Mouse (Mus musculus): Measurements from ENCODE around the gene Tex22. TPM values are rescaled to one million over a fixed set of nuclear protein-coding genes. Genes with fewer than 3 reads are reported as not detected.

Gene Tex22
- polyA plus RNA-seq, 1 experiment = not detected

DNA sequence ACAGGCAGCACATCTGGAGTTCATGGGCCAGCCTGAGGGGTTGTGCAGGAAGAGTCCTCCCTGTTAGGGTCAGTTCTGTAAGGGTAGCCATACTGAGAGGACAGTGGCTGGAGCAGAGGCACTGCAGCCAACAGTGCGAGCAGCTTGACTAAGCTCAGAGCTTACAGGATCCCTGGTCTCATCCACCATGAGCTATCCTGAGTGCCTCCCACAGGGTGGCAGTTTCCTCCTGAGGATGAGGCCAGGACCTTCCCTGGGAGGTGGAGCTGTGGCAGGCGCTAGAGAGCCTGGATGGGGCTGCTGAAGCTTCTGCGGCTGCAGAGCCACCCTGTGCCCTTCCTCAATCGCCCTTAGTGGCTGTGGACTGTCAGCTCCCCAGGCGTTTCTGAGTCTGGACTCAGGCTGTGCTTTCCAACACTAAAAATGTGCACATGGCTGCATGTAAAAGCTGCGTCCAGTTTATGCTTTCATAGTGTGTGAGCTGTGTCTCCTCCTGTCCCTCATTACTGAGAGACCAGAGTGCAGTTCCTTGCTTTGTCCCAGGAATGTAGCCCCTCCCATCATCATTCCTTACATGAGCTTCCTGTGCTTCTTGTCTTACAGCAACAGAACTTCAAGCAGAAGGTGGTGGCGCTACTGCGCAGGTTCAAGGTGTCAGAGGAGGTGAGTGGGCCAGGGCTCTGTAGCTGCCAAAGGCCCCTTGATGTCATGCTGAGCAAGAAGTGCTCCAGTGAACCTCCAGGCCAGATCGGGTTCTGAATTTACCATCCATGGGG is 22.5 kb upstream of the Tex22 start:
- Histone ChIP-seq H3K36me3 (replicated peaks; ENCODE audit: low read length) (peaks cover 78% of the 10 kb centered on the region), H3K4me1 (peaks cover 46% of the 10 kb centered on the region), H3K27me3 (replicated peaks) (peaks cover 15% of the 10 kb centered on the region), H3K4me3 (replicated peaks) (no peak overlapping the region), H3K9me3 (no peaks in the 10 kb centered on the region)
- TF ChIP-seq GATA1 (IDR thresholded peaks at IDR 0.05; ENCODE audit: borderline replicate concordance, low read length) (no peak), FLI1 (IDR thresholded peaks at IDR 0.05; ENCODE audit: low read length) (no peak)

DNA sequence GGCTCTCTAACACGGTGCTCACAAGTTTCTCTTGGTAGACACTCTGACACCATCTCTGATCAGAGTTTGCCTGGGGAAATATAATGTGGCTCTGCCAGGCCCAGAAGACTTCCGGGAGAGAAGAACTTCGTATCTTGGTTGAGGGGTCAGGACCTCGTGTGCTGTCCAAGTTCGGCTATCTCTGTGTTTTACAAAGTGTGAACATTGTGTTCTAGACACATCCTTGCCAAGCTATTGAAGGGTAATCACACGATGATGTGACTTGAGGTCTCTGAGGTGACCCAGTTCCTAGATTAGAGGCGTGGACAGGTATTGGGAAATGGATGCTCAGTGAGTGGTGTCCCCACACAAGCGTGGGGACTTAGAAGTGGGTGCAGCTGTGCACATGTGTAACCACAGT is 18.2 kb upstream of the Tex22 start:
- no peak overlapping the region for H3K4me3 ChIP-seq (replicated peaks)
- H3K36me3 ChIP-seq (replicated peaks; ENCODE audit: low read length) = peaks cover 83% of the 10 kb centered on the region
- peaks cover 16% of the 10 kb centered on the region for H3K4me1 ChIP-seq
- TF ChIP-seq GATA1 (IDR thresholded peaks at IDR 0.05; ENCODE audit: borderline replicate concordance, low read length) (no peak), FLI1 (IDR thresholded peaks at IDR 0.05; ENCODE audit: low read length) (no peak)
- H3K27me3 ChIP-seq (replicated peaks) = peaks cover 9% of the 10 kb centered on the region
- peaks cover 9% of the 10 kb centered on the region; the same call in 1 of the 2 replicates for H3K9me3 ChIP-seq

DNA sequence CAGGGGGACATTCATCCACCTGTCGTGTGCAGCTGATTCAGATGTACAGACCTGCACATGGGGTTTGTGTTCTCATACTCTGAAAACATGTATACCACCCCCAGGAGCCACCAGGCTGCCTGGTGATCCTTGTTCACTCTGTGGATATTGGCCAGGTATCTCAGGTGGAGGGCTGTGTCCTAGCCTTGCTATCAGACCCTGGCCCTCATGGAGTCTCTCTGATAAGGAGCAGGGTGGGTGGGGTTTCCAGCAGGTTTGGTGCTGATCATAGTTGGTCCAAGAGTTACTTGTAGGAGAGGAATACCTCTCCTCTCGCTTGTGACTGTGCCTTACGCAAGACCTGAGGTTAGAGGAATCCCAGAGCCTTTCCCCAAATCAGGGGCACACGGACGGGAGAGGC is 14.1 kb upstream of the Tex22 start:
- Histone ChIP-seq H3K36me3 (replicated peaks; ENCODE audit: low read length) (peaks cover 89% of the 10 kb centered on the region), H3K4me3 (replicated peaks) (no peak overlapping the region)

DNA sequence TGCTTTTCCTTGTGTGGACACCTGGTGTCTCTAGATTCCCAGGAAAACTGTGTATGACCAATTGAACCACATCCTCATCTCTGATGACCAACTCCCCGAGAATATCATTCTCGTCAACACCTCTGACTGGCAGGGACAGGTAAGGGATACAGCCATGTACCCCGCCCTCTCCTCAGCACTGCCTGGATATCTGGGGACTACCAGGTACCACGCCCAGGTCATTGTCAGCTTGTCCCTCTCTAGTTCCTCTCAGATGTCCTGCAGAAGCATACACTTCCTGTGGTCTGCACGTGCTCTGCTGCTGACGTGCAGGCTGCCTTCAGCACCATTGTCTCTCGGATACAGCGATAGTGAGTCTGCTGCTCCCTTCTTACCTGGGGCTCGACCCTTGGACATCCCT is 12.7 kb upstream of the Tex22 start:
- Histone ChIP-seq H3K9me3 (peaks cover 9% of the 10 kb centered on the region; the same call in 1 of the 2 replicates), H3K36me3 (replicated peaks; ENCODE audit: low read length) (peaks cover 95% of the 10 kb centered on the region), H3K4me1 (peaks cover 9% of the 10 kb centered on the region), H3K4me3 (replicated peaks) (no peak overlapping the region), H3K27me3 (replicated peaks) (peaks cover 10% of the 10 kb centered on the region)
- no peak for TF ChIP-seq FLI1 (IDR thresholded peaks at IDR 0.05; ENCODE audit: low read length)
- no peak for TF ChIP-seq GATA1 (IDR thresholded peaks at IDR 0.05; ENCODE audit: borderline replicate concordance, low read length)

More for the DNA sequence above, 14.1 kb upstream of the Tex22 start:
- TF ChIP-seq FLI1 (IDR thresholded peaks at IDR 0.05; ENCODE audit: low read length) (no peak), GATA1 (IDR thresholded peaks at IDR 0.05; ENCODE audit: borderline replicate concordance, low read length) (no peak)
- Histone ChIP-seq H3K27me3 (replicated peaks) (peaks cover 12% of the 10 kb centered on the region), H3K4me1 (peaks cover 5% of the 10 kb centered on the region; the same call in 1 of the 2 replicates), H3K9me3 (peaks cover 9% of the 10 kb centered on the region; the same call in 1 of the 2 replicates)

DNA sequence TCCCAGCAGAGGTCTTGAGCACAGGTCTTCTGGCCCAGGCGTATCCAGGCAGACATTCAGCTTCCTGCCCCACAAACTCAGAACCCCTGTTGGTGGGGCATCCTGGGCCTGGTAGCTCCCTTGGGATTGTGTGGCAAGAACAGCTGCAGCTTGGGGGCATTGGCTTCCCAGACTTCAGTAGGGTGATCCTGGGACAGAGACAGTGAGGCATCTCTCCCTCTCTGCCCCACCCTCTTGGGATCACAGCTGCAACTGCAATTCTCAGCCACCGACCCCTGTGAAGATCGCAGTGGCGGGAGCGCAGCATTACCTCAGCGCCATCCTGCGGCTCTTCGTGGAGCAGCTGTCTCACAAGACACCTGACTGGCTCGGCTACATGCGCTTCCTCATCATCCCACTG is 12.1 kb upstream of the Tex22 start:
- Histone ChIP-seq H3K27me3 (replicated peaks) (peaks cover 13% of the 10 kb centered on the region), H3K9me3 (peaks cover 9% of the 10 kb centered on the region; the same call in 1 of the 2 replicates), H3K4me1 (peaks cover 9% of the 10 kb centered on the region), H3K4me3 (replicated peaks) (no peak overlapping the region), H3K36me3 (replicated peaks; ENCODE audit: low read length) (peaks cover 94% of the 10 kb centered on the region)
- TF ChIP-seq GATA1 (IDR thresholded peaks at IDR 0.05; ENCODE audit: borderline replicate concordance, low read length) (no peak), FLI1 (IDR thresholded peaks at IDR 0.05; ENCODE audit: low read length) (no peak)

DNA sequence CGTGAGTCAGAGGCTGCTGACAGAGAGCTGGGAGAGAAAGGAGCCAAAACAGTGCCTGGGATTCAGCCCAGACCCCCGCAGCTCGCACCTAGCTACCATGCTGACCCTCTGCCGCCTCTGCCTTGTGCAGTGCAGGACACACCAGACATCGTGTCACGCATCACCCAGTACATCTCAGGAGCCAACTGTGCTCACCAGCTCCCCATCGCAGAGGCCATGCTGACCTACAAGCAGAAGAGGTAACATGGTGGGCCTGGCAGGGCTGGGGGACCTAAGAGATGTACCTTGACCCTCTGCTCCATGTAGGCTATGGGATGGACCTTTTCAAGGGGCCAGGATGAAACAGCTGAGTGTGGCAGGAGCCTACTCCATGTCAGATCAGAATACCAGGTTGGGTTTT is 10.6 kb upstream of the Tex22 start:
- Histone ChIP-seq H3K4me3 (replicated peaks) (no peak overlapping the region), H3K36me3 (replicated peaks; ENCODE audit: low read length) (peaks cover 93% of the 10 kb centered on the region), H3K9me3 (peaks cover 4% of the 10 kb centered on the region; the same call in 1 of the 2 replicates), H3K4me1 (peaks cover 8% of the 10 kb centered on the region), H3K27me3 (replicated peaks) (peaks cover 19% of the 10 kb centered on the region)
- TF ChIP-seq GATA1 (IDR thresholded peaks at IDR 0.05; ENCODE audit: borderline replicate concordance, low read length) = no peak
- no peak for TF ChIP-seq FLI1 (IDR thresholded peaks at IDR 0.05; ENCODE audit: low read length)

DNA sequence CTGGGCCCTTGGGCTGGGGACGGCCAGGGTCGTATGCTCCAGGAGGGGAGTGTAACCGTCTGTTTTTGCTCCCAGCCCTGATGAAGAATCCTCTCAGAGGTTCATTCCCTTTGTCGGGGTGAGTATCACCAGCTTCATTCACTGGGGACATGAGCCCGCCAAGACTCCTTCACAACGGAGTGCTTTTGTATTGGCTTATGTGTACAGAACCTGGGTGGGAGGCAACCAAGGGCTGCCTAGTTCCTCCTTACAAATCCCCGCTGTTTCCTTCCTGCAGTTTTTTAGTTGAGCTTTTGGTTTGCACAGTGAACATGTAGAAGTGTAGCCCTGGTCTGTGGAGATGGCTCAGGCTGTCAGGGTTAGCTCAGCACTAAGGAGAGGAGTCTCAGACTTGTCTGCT is 6.3 kb upstream of the Tex22 start:
- Histone ChIP-seq H3K9me3 (no peaks in the 10 kb centered on the region), H3K4me3 (replicated peaks) (no peak overlapping the region), H3K4me1 (peaks cover 4% of the 10 kb centered on the region; the same call in 1 of the 2 replicates), H3K36me3 (replicated peaks; ENCODE audit: low read length) (peaks cover 83% of the 10 kb centered on the region), H3K27me3 (replicated peaks) (peaks cover 21% of the 10 kb centered on the region)
- TF ChIP-seq GATA1 (IDR thresholded peaks at IDR 0.05; ENCODE audit: borderline replicate concordance, low read length) = no peak

DNA sequence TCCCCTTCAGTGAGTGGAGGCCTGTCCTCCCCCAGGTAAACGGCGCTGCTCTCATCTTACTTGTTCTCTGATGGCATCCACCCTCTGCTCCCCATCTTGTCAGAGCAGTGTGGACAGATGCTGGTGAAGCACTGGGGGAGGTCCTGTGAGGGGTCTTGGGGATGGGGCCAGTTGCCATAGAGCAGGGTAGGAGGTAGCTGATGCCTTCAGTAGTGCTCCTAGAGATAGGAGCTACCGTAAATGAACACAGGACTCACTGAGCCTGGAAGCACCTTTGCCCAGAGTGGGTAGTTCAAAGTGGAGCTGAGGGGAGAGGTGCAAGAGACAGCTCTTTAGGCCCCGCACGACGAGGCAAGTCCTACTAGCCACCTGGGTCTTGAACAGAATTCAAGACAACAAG is 4.9 kb upstream of the Tex22 start:
- peaks cover 21% of the 10 kb centered on the region for H3K27me3 ChIP-seq (replicated peaks)
- H3K4me1 ChIP-seq = peaks cover 16% of the 10 kb centered on the region
- peaks cover 69% of the 10 kb centered on the region for H3K36me3 ChIP-seq (replicated peaks; ENCODE audit: low read length)
- TF ChIP-seq FLI1 (IDR thresholded peaks at IDR 0.05; ENCODE audit: low read length) = no peak
- no peak for TF ChIP-seq GATA1 (IDR thresholded peaks at IDR 0.05; ENCODE audit: borderline replicate concordance, low read length)
- no peaks in the 10 kb centered on the region for H3K9me3 ChIP-seq
- no peak overlapping the region for H3K4me3 ChIP-seq (replicated peaks)

DNA sequence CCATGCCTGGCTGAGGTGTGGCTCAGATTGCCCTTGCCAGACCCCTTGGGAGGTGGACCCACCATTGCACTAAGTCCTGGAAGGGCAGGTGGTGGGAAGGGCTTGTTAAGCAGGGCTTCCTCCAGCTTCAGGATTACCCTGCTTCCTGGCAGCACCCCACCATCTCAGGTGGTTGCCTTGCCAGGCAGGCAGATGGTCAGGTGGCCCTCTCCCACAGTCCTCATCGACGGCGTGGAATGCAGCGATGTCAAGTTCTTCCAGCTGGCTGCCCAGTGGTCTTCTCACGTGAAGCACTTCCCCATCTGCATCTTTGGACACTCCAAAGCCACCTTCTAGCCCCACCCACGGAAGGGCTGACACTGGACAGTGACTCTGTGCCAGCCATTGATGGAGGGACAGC is 3.0 kb upstream of the Tex22 start:
- H3K4me3 ChIP-seq (replicated peaks) = no peak overlapping the region
- H3K36me3 ChIP-seq (replicated peaks; ENCODE audit: low read length) = peaks cover 54% of the 10 kb centered on the region
- no peak for TF ChIP-seq FLI1 (IDR thresholded peaks at IDR 0.05; ENCODE audit: low read length)
- no peak for TF ChIP-seq GATA1 (IDR thresholded peaks at IDR 0.05; ENCODE audit: borderline replicate concordance, low read length)
- peaks cover 23% of the 10 kb centered on the region for H3K27me3 ChIP-seq (replicated peaks)
- no peaks in the 10 kb centered on the region for H3K9me3 ChIP-seq
- H3K4me1 ChIP-seq = peaks cover 25% of the 10 kb centered on the region

DNA sequence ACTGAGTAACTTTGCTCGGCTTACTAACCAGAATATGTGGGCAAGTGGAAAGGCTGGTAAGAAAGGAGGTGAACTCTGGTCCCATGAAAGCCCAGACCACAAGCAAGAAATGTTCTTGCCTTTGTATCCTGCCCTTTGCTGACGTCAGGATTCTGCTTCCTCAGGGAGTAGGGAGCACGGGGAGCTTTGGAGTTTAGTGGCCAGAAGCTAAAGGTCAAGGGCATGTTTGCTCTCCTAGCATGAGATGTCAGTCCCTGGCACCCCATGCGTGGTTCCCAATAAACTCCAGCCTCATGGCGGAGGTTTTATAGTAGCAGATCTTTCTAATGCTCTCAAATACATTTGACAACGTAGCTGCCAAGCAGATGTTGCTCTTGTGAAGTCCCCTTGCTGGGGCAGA is 2.5 kb upstream of the Tex22 start:
- Histone ChIP-seq H3K36me3 (replicated peaks; ENCODE audit: low read length) (peaks cover 49% of the 10 kb centered on the region), H3K27me3 (replicated peaks) (peaks cover 23% of the 10 kb centered on the region), H3K4me1 (peaks cover 25% of the 10 kb centered on the region), H3K4me3 (replicated peaks) (no peak overlapping the region), H3K9me3 (no peaks in the 10 kb centered on the region)
- TF ChIP-seq FLI1 (IDR thresholded peaks at IDR 0.05; ENCODE audit: low read length) (no peak), GATA1 (IDR thresholded peaks at IDR 0.05; ENCODE audit: borderline replicate concordance, low read length) (no peak)
